Mouse (Mus musculus): ENCODE measurements around the gene Spop.

DNA sequence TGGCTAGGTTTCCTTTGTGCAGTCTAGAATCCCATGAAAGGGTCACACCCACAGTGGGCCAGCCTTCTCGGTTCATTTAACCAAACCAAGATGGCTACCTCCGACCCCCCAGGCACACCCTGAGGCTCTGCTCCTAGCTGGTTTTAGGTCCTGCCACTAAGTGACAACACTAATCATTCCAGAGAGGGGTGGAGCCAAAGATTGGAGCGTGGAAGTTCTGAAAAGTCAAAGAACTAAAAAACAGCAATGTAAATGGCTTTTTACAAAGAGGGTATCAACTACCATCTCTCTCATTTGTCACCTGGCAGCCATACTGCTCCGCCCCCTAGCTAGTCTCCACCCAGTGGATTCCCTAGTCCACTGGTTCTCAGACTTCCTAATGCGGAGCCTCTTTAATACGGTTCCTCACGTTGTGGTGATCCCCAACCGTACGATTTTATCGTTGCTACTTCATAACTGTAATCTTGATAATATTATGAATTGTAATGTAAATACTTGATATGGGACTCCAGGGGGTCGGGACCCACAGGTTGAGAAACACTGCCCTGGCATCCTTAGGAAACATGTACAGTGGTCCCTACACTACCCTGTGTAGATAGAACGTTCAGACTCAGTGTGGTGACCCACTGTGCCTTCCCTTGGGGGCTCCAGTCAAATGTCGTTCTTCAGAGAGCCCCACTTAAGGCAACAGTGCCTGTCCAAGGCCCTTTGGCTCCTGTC is 118.6 kb downstream of the Spop start:
- no peak for TF ChIP-seq GATA1 (IDR thresholded peaks at IDR 0.05; ENCODE audit: borderline replicate concordance, low read length)
- TF ChIP-seq FLI1 (IDR thresholded peaks at IDR 0.05; ENCODE audit: low read length) = no peak

Data from megakaryocyte, embryonic 14.5 days (primary cell).